Mouse (Mus musculus): Measurements from ENCODE around the gene 1700010I14Rik.

DNA sequence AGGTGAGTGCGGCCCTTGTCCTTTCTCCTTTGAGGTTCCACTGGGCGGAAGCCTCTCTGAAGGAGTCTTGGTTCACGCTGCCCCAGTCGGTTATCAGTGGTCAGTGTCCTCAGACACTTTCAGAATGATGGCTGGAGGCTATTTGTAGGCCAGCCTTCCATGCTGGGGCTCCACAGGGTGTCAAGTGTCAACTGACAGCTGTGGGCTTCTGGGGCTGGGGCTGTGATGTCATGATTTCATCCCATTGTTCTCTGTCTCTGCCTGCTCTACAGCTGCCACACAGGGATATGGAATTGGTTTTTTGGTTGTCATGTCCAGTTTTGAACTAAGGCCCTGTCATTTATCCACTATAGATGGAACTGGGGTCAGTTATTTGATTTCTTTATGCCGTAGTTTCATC lies 36.5 kb upstream of the 1700010I14Rik start:
- no peak for TF ChIP-seq CTCF (IDR thresholded peaks at IDR 0.05; ENCODE audit: low read depth)
- TF ChIP-seq EP300 (optimal IDR thresholded peaks at IDR 0.05): no peak

Measured in stomach, postnatal 0 days (tissue).